Mouse (Mus musculus) heart, adult 2 months (tissue): ENCODE data around the gene Alkbh3. TPM values are rescaled to one million over a fixed set of nuclear protein-coding genes. Genes with fewer than 3 reads are reported as not detected.

ENCODE experiments used
- DNase-seq, 2 experiments: peaks; one replicate each; pipeline ENCODE4 v3.0.0; 2021
- H3K27ac ChIP-seq: fragments of 200-600 bp; 2 replicates; pipeline ENCODE4 v1.8.1; 2022
- H3K27me3 ChIP-seq: fragments of 200-500 bp; 2 replicates; pipeline ENCODE4 v1.6.1; 2012; ENCODE audit warnings: mild to moderate bottlenecking, low read length, inconsistent platforms, mixed read lengths; ENCODE audit not compliant: control insufficient read depth, insufficient read depth
- H3K36me3 ChIP-seq: fragments of 200-500 bp; 2 replicates; pipeline ENCODE4 v1.6.1; 2012; ENCODE audit warnings: low read length, inconsistent platforms; ENCODE audit not compliant: control insufficient read depth, insufficient read depth
- H3K4me1 ChIP-seq: fragments of 200-500 bp; 2 replicates; pipeline ENCODE4 v1.6.1; 2011; ENCODE audit warnings: low read length; ENCODE audit not compliant: control insufficient read depth, insufficient read depth
- H3K4me3 ChIP-seq: fragments of 200-600 bp; 2 replicates; pipeline ENCODE4 v1.8.1; 2022
- H3K79me2 ChIP-seq: fragments of 200-500 bp; replicated peaks from 2 replicates; pipeline ENCODE4 v1.6.1; 2012; ENCODE audit warnings: mild to moderate bottlenecking, inconsistent platforms, low read length, moderate library complexity, mixed read lengths; ENCODE audit not compliant: control insufficient read depth, insufficient read depth
- H3K9ac ChIP-seq: fragments of 200-500 bp; 2 replicates; pipeline ENCODE4 v1.6.1; 2012; ENCODE audit warnings: low read depth, mild to moderate bottlenecking, control low read depth, inconsistent platforms, low read length, mixed read lengths
- CTCF ChIP-seq: fragments of 200-600 bp; IDR thresholded peaks from 2 replicates; pipeline ENCODE4 v1.8.1; 2022; ENCODE audit warnings: antibody characterized with exemption, mild to moderate bottlenecking, moderate library complexity
- EP300 ChIP-seq: fragments of 200-500 bp; IDR thresholded peaks from 2 replicates; pipeline ENCODE4 v1.6.1; 2011; ENCODE audit warnings: low read depth, low read length, control low read depth; ENCODE audit not compliant: insufficient read depth
- POLR2A ChIP-seq: fragments of 200-500 bp; IDR thresholded peaks from 2 replicates; pipeline ENCODE4 v1.6.1; 2011; ENCODE audit warnings: mild to moderate bottlenecking, low read depth, low read length, control low read depth; ENCODE audit not compliant: insufficient read depth
- WGBS: fragments of 180-500 bp; shearing (Covaris S2); methylation state at CpG from one replicate; pipeline ENCODE4 v1.1.7; 2018; 5-methylcytosine and 5-hydroxymethylcytosine counted together
- intact Hi-C: fragments of 180-260 bp; cut with DNase I; formaldehyde crosslinking; loops from one replicate; pipeline ENCODE4 v1.15.1; 2025
- polyA plus RNA-seq: library from polyadenylated mRNA; depleted of rRNA; stranded (reverse); fragments of >200 nt; gene quantifications from 2 replicates; pipeline ENCODE4 v1.2.3, GENCODE M21; 2012
- total RNA-seq, 2 experiments: library from RNA; stranded (reverse); gene quantifications; 2 replicates each; pipeline ENCODE4 v1.2.3; 2021

Gene Alkbh3
- total and polyA plus RNA-seq, 3 experiments: 47.5 to 54.3 (median 53.5) TPM

GRCm38 (mm10) chr2:94048733-94049470, 38.3 kb upstream of the Alkbh3 start:
- Histone ChIP-seq H3K79me2 (no peaks in the 10 kb centered on the region), H3K4me3 (no peak overlapping the region), H3K27me3 (no peaks in the 10 kb centered on the region), H3K36me3 (no peaks in the 10 kb centered on the region), H3K4me1 (no peaks in the 10 kb centered on the region), H3K9ac (no peak overlapping the region), H3K27ac (no peak overlapping the region)
- no peak for DNase-seq
- 71% methylated on average over 5 of the region's 5 CpGs for WGBS
- no peak for TF ChIP-seq POLR2A
- intact Hi-C loops: no loop called here

GRCm38 (mm10) chr2:94048271-94048670, 37.7 kb upstream of the Alkbh3 start:
- TF ChIP-seq POLR2A (no peak), CTCF (no peak), EP300 (no peak)
- DNase-seq: no peak
- WGBS: 65% methylated on average over 1 of the region's 1 CpGs
- Histone ChIP-seq H3K36me3 (no peaks in the 10 kb centered on the region), H3K4me1 (peaks cover under 1% of the 10 kb centered on the region), H3K9ac (no peak overlapping the region), H3K4me3 (no peak overlapping the region), H3K79me2 (no peaks in the 10 kb centered on the region), H3K27me3 (no peaks in the 10 kb centered on the region), H3K27ac (no peak overlapping the region)
- intact Hi-C loops: no loop called here

DNA sequence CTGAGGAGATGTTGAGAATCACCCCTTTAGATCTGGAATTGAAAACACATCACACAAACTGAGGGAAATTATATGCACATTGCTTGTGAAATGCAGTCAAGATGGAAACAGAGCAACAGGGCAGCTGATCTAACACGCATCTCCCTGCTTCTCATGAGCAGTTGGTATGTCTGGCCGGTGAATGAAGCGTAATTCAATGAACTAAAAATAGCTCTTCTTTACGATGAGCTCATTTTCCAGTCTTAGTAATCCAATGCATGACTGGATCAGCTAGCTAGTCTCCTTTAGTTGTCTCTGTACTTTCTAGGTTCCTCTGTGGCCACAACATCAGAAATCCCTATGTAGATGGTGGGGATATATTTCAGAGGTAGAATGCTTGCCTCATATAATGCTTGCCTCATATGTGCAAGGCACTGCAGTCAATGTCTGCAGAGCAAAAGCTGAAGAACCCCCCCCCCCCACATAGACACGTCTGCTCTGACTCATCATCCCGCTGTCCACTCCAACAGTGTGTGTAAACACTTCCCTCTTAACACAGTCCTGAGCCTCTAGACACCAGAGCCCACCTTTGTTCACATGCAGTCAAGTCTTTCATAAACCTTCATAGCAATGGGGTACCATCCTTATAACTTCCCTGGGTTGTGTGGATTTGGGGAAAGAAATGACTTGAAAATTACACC, 34.9 kb upstream of the Alkbh3 start:
- no peak overlapping the region for H3K9ac ChIP-seq
- H3K27me3 ChIP-seq: no peaks in the 10 kb centered on the region
- peaks cover 1% of the 10 kb centered on the region for H3K4me1 ChIP-seq
- intact Hi-C loops: no loop called here
- TF ChIP-seq EP300 (no peak), POLR2A (no peak), CTCF (no peak)
- H3K4me3 ChIP-seq: no peak overlapping the region
- WGBS: 16% methylated on average over 6 of the region's 6 CpGs
- H3K79me2 ChIP-seq: no peaks in the 10 kb centered on the region
- H3K36me3 ChIP-seq: no peaks in the 10 kb centered on the region
- H3K27ac ChIP-seq: no peak overlapping the region
- DNase-seq: no peak

DNA sequence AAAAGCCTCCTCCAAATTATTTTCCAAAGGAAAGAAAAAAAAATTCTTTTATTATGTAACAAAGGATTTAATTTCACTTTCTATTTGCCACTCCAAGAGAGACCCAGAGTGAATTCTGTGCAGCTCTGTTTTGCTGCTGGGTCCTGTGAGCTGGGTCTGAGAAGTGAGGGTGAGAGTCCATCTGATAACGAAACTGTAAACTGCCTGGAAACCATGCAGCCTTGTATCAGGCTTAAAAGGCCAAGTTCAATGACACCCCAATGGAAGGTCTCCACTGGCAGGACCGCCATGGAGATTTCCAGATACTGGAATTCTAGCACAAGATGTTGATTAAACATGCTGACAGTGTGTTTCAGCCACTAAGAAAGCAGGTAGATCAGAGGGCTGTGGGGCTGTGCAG, 33.6 kb upstream of the Alkbh3 start:
- TF ChIP-seq POLR2A (no peak), CTCF (no peak), EP300 (no peak)
- Histone ChIP-seq H3K27ac (no peak overlapping the region), H3K4me1 (peaks cover 1% of the 10 kb centered on the region), H3K9ac (no peak overlapping the region), H3K36me3 (no peaks in the 10 kb centered on the region), H3K79me2 (no peaks in the 10 kb centered on the region), H3K4me3 (no peak overlapping the region), H3K27me3 (no peaks in the 10 kb centered on the region)
- no peak for DNase-seq
- intact Hi-C loops: no loop called here
- 91% methylated on average over 2 of the region's 2 CpGs for WGBS

GRCm38 (mm10) chr2:94043662-94044061, 33.1 kb upstream of the Alkbh3 start:
- DNase-seq: no peak
- peaks cover 1% of the 10 kb centered on the region for H3K4me1 ChIP-seq
- H3K79me2 ChIP-seq: no peaks in the 10 kb centered on the region
- no peaks in the 10 kb centered on the region for H3K27me3 ChIP-seq
- H3K4me3 ChIP-seq: no peak overlapping the region
- H3K9ac ChIP-seq: no peak overlapping the region
- no peaks in the 10 kb centered on the region for H3K36me3 ChIP-seq
- H3K27ac ChIP-seq: no peak overlapping the region
- TF ChIP-seq EP300: no peak
- intact Hi-C loops: no loop called here
- 69% methylated on average over 5 of the region's 5 CpGs for WGBS

DNA sequence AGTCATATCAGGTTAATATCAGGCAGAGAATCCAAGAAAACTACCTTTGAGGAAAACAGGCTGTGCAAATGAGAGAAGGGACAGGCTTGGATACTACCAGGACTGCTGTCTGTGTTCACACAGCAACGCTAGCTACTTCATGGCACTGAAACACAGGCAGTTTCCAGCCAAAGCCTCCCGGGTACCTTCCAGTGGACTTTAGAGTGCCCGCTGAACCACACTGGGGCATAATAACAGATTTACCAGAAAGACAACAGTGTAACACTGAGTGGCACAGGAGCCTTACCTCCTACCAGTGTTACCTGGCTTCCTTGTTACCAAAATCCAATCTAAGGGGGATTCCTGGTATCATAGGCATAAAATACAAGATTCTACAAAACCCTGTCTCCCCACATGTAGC, 31.9 kb upstream of the Alkbh3 start:
- no peak for DNase-seq
- no peaks in the 10 kb centered on the region for H3K36me3 ChIP-seq
- TF ChIP-seq EP300 (no peak), POLR2A (no peak), CTCF (no peak)
- no peaks in the 10 kb centered on the region for H3K27me3 ChIP-seq
- no peak overlapping the region for H3K4me3 ChIP-seq
- H3K79me2 ChIP-seq: no peaks in the 10 kb centered on the region
- H3K4me1 ChIP-seq: peaks cover 1% of the 10 kb centered on the region
- intact Hi-C loops: no loop called here
- no peak overlapping the region for H3K9ac ChIP-seq
- WGBS: 95% methylated on average over 3 of the region's 3 CpGs
- H3K27ac ChIP-seq: no peak overlapping the region
